Mouse (Mus musculus): ENCODE measurements around the gene Smarca1.

Smarca1 gene

DNA sequence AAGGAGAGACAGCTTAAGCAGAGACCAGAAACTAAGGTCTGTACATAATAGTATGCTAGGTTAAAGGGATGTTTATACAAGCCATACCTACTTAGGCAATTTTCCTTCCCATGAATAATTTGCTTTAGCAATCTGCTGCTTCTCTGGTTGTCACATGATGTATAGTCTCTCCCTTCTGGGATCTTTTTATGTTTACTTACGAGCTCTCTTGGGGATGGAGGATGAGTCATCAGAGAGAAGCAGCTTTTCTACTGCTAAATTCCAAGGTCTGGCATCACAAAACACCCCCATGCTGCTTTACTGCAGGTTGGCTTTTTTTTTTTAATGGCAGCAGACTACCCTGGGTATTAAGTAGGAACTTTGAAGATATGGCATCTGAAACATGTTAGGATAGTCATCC is 132.6 kb downstream of the Smarca1 start:
- DNase-seq: no peak
